Mouse (Mus musculus): Measurements from ENCODE around the gene Bod1l. TPM values are rescaled to one million over a fixed set of nuclear protein-coding genes. Genes with fewer than 3 reads are reported as not detected.

The Bod1l gene
- polyA plus RNA-seq, 1 experiment, result 1.6 TPM

GRCm38 (mm10) chr5:41805085-41805484 is 39.0 kb downstream of the Bod1l start:
- WGBS, result 81% methylated on average over 2 of the region's 2 CpGs
- DNase-seq (ENCODE audit: low read depth, low spot score), result no peak

DNA sequence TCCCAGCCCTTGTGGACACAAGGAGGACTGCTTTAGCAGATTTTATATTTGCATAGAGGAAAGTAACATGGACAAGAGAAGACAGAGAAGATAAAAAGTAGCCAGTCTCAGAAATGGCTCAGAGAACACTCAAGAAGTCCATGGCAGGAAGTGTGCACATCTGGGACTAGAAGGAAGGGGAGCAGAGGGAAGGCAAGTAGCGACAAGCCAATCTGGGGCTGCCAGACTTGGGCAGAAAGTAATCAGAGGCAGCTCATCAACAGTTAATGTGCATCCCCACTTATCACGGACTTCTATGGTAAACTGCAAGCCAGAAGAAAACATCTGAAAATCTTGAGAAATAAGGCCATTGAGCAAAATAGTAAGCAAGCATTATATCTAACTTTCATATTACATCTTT is 39.5 kb downstream of the Bod1l start:
- WGBS, result 73% methylated on average over 2 of the region's 2 CpGs
- DNase-seq (ENCODE audit: low read depth, low spot score), result no peak

DNA sequence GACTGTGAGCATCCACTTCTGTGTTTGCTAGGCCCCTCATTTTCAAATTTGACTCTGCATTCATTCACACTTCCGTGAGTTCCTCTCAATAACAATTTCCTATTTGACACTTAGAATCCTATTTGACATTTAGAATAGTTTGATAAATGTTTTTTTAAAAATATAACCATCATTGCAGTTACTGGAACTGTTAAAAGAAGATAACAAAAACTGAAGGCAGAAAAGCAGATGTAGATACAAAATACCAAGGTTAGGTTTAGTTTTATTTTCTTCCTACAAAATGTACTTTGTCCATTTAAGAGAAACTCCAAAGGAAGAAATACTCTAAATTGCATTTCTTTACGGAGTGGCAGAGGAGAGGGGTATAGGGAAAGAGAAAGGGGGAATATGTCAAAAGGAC is 42.5 kb downstream of the Bod1l start:
- no peak for DNase-seq (ENCODE audit: low read depth, low spot score)

DNA sequence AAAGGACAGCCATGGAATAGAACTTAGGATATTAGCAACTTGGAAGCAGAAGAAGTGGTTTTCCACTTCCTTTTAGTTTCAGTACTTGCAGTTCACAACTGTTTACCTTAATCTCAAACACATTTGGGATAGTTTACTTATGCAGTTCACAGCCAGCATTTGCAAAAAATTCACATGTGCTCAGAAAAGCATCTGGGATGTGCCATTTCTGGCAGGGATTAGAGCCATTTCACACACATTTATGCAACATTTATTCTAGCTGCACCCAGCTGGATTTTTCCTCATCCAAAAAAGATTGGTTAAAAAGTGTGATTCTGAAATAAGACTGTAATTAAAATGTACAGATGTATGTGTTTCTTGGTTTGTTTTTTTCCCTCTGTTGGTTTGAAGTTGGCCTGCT is 49.7 kb downstream of the Bod1l start:
- no peak for DNase-seq (ENCODE audit: low read depth, low spot score)

More for the DNA sequence above, 42.5 kb downstream of the Bod1l start:
- 95% methylated on average over 2 of the region's 2 CpGs for WGBS

DNA sequence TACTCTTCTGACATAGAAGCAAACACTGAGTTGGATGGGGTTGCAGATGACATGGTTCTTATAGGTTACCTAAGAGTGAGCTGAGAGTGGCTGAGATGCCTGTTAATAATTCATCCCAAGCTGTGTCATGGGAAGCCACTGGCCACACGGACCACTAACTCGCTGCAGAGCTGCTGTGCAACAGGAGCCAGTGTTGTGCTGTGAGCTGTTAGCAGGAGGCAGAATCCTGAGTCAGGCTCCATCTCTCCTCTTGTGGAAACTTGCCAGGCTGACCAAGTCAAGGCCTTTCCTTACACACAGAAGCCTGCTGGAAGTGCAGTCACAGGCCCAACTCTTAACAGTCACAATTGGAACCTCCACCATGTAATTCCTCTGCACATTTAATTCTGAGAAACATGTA is 53.6 kb downstream of the Bod1l start:
- no peak for DNase-seq (ENCODE audit: low read depth, low spot score)
- WGBS, result 77% methylated on average over 2 of the region's 2 CpGs

DNA sequence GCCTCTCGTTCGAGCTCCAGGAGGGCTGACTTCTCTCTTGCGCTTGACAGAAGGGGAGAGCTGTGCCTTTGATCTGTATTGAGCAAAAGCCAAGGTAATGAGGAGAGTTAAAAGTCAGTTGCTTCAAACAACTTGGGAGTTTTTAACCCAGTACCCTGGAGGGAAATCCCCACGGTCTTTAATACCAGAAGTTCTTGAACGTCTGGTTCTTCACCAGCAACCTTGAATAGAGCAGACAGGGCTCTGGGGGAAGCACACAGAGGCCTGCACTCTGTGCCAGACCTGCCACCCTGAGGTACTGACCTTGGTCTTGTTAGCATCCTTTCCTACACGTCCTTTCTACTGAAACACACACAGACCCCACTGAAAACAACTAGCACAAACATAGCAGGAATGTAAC is 55.2 kb downstream of the Bod1l start:
- WGBS, result 78% methylated on average over 6 of the region's 6 CpGs
- DNase-seq (ENCODE audit: low read depth, low spot score), result no peak

- WGBS, result 91% methylated on average over 5 of the region's 5 CpGs
- DNase-seq (ENCODE audit: low read depth, low spot score), result no peak
Measured at GRCm38 (mm10) chr5:41781890-41782289, 62.2 kb downstream of the Bod1l start.

GRCm38 (mm10) chr5:41780026-41780425 is 64.1 kb downstream of the Bod1l start:
- DNase-seq (ENCODE audit: low read depth, low spot score), result no peak
- WGBS, result 66% methylated on average over 3 of the region's 3 CpGs

DNA sequence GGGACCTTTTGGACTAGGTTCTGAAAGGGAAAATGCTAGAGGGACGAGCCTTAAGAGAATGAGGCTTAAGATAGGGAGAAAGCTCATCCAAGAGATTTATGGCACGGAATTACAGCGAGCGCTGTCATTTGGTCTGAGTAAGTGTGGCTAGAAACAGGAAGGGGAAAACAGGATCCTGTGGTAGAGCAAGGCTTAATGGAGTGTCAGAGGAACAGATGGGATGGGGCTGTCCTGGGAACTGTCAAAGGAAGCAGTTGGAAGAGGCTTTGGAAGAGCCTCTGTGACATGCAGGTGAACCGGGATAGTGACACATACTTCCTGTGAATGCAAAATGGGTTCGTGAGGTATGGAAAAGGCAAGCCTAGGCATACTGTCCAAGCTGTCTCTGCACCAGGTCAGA is 68.4 kb downstream of the Bod1l start:
- DNase-seq (ENCODE audit: low read depth, low spot score), result no peak
- 30% methylated on average over 6 of the region's 6 CpGs for WGBS

GRCm38 (mm10) chr5:41775273-41775672 is 68.8 kb downstream of the Bod1l start:
- DNase-seq (ENCODE audit: low read depth, low spot score), result no peak
- 49% methylated on average over 3 of the region's 3 CpGs for WGBS

DNA sequence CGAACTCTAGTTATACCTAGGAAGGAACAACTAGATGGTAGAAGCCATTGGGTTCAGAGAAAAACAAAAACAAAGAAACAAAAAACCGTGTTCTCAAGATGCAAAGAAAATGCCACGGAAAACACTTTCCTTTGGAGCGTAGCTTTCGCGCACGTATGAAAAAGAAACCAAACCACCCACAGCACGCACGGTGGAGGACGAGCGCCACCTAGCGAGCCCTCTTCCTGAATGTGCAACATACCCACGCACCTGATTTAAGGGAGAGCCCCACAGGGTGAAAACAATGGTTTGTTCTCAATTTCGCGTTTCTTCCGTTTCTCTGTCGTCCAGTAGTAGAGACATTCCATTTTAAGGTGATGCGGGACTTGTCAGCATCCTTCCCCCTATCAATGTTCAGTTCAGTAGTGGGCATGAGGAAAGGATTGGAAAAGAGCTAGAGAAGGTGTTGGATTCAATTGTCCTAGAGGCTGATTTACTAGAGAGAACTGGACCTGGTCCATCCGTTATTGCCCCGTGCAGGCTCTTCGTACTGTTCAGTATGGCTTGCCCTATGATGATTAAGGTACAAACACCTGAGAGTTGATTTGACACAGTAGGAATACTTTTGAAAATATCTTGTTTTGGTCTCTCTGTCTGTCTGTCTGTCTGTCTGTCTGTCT is 75.6 kb downstream of the Bod1l start:
- DNase-seq (ENCODE audit: low read depth, low spot score), result peak; percentile 61

DNA sequence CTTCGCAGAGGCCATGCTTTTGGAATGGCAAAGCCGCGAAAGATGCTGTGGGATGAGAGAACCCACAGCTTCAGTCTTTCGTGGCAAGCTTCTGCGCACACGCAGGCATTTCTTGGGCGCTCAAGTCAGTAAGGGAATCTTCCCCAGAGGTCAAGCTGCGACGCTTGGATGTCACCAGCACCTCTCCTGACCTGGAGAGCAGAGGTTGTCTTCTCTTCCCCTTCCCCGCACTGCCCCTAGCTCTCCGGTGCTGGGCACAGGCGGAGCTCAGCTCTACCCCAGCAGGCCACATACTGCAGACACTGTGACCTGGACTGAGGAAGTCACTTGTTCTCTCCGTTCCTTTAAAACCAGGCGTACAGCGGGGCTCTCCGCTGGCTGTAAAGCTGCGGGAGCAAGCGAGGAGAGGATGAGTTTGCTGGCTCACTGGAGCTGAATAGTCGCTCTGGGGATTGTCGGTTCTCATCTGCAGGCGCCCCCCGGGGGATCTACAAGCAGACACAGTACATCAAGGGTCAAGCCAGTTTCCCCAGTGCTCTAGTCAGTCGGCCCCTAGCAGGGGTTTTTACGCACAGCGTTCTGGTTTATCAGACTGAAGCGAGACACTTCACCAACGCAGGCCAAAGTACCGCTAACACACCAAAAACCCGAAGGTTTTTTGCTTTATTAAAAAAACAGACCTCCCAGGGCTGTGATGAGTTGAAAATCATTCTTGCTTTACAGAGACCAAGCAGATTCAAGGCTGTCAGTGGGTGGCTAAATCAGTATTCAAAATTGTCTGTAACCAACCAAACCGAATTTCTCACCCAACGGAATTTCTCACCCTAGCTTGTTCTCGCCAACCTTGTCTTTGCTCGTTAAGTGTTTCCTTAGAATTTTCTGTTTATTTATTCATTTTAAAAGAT is 76.6 kb downstream of the Bod1l start:
- WGBS, result 13% methylated on average over 33 of the region's 33 CpGs
- no peak for DNase-seq (ENCODE audit: low read depth, low spot score)

More for the DNA sequence above, 75.6 kb downstream of the Bod1l start:
- 2% methylated on average over 21 of the region's 21 CpGs for WGBS

DNA sequence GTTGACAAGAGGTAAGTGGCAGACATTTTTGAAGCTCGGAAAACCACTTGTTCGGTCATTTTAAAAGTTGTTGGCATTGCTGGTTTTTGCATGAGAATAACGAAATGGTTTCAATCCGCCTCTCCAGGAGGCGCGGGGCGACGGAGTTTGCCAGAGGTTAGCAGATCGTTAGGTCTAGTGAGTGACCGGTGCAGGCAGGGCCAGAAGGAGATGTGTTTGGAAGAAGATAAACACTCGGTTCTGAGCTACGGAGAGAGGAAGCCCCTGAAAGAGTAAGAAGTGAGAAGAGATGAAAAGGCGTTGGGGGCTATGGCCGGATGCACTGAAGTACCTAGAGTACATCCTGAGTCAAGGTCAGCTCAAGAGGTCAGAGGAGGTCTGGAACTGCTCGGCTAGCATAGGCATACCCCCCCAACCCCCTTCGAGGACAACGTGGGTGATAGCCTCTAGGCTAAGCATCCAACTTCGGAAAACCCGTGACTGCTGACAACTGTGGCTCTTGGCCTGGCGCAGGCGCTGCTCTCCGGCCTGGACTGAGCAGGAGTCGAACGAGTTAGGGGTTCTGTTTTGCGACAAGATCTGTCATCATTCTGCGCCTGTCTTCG is 77.6 kb downstream of the Bod1l start:
- no peak for DNase-seq (ENCODE audit: low read depth, low spot score)
- 19% methylated on average over 27 of the region's 27 CpGs for WGBS

GRCm38 (mm10) chr5:41765626-41766405 is 78.3 kb downstream of the Bod1l start:
- WGBS, result 18% methylated on average over 14 of the region's 14 CpGs
- no peak for DNase-seq (ENCODE audit: low read depth, low spot score)

- DNase-seq (ENCODE audit: low read depth, low spot score), result no peak
- 2% methylated on average over 77 of the region's 79 CpGs for WGBS
Measured at GRCm38 (mm10) chr5:41763731-41764721, 80.1 kb downstream of the Bod1l start, which contains the start of gene Nkx3-2. Nkx3-2 (minus strand) TSS chr5:41764501.

DNA sequence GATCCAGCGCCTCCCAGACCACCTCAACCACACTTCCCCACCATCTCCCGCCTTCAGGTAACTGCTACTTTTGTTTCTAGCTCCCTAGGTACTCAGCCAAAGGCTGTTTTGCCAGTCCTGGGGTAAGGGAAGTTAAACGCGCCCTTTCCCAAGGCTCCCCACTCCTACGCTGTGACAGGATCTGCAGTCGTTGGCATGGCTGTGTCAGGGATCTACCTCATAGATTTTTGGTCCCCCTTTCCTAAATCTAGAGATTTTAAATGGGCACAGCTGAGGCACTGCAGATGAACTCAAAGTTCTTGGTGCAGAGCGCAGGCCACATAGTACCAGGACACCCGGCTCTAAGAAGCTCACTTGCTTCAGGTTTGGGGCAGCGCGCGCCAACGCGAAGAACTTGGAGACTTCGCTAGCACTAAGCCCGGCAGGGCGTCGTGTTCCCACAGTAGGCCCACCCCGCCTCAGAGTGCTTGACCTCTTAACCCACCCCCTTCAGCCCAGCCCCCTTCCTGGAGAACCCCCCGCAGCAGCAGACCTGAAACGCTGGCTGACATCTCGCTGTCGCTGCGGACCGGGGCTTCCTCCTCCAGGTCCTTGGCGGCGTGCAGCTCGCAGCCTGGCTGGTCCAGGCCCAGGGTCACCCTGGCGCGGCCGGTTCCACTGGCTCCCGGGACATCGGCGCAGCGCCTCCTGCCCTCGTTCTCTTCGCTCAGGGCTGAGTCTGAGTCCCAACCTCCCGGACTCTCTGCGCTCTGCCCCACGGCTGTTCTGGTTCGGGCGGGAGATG is 81.0 kb downstream of the Bod1l start:
- no peak for DNase-seq (ENCODE audit: low read depth, low spot score)
- WGBS, result 5% methylated on average over 41 of the region's 41 CpGs

DNA sequence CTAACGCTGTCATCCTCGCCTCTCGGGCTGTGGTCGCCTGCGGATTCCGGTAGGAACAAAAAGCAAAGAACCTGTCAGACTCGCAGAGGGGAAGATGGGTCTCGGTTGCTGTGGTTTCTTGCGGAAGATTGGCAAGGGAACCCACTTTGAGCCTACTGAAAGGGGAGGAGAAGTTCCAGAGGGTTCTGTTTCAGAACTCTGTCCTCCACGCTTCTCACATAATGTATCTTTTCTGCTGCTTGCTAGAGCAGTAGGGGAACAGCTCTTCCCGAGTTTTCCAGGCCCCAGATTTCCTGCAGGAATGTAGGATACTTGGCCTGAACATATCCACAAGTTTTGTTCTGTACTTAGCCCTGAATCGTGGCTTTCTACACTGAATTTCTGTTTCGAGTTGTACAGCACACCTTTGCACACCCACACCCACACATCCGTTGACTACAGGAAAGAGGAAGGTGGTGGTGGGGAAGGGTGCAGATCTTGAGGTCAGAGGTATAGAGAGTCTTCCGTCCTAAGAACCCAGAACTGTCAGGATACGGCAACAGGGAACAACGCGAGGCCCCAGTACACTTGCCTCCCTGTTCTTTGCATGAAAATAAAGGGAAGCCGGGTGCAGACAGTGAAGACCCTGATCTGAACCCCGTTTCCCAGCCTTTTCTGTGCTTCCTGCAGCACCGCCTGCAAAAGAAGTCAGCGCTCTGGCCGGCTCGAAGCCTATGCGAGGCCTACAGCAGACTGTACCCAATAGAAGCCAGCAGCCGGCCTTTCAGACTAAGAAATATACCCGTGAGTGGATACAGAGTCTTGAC is 81.8 kb downstream of the Bod1l start:
- WGBS, result 12% methylated on average over 27 of the region's 27 CpGs
- DNase-seq (ENCODE audit: low read depth, low spot score), result no peak

All from large intestine, adult 2 months (tissue).